Mouse (Mus musculus) thymus, postnatal 14 days (tissue): Measurements from ENCODE around the gene Pik3r3.

Experiments
- DNase-seq: peaks from one replicate; pipeline ENCODE4 v3.0.0; 2021

Gene Pik3r3

DNA sequence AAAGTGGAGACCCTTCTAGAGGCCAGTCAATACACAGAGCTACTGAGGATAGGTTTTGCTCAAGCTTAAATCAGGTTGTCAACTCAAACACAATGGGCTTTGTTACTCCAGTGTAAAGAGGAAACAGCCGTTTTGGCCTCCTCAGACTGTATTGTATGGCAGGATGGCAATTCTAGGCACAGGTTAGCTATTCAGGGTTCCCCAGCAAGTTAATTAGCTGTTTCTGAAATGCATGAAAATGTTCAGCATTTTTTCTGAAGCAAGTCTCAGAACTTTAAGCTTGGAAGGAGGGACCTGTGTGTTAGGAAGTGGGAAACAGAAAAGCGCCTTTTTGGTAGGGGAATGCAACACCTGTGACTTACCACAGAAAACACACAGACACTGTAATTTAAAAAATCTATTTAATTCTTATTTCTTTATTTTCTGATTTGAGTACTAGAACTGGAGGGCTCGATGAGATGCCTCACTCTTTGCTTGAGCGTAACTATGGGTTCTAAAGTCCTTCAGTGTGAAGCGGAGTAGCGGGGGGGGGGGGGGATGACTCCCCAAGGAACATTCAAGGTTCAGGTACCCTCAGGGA, 1.3 kb upstream of the Pik3r3 start:
- peak; percentile 21 for DNase-seq

DNA sequence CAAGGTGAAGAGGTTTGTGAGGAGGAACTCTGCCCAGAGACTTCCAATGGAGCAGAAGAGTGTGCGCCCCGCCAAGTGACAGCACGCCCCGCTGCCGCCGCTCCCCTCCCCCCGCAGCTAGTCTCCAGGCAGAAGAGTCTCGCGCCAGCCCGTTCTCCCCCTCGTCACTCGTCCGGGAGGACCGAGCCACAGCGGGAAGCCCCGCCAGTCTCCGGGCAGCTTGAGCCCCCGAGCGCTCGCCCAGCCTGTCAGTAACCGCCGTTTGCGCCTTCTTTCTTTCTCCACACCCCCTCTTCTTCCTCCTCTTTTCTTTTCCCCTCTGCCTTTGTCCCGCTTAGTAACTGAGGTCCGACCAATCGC, 658 bp upstream of the Pik3r3 start:
- DNase-seq, result no peak

DNA sequence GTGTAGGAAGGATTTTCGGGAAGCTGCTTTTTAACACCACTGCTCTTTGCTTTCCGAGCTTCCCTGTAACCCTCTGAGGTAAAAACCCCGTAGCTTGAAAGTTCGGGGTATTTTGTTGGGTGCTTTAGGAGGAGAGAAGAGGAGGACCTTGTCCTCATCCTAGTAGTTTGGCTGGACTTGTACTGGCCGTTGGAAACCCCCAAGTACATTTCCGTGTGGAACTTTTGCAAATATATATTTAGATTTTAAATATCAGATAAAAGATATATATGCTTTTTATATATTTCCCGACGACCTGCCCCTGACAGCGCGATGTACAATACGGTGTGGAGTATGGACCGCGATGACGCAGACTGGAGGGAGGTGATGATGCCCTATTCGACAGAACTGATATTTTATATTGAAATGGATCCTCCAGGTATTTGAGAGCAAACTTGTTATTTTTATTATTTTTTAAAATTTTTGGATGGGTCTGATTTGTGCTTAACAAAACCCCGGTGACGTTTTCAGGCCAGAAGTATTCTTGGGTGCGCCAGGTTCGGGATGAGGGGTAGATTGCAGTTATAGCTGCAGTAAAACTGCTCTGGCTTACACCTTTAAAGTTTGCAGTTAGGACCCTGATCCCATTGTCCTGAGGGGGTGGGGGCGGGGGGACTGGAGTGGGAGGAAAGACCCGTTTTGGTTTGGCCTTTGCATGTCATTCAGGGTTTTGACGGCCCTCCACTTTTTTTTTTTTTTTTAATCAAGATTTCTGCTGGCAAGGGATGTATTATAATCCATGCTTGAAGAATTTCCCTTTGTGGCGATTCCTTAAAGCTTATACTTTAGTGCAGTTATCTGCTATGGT, 801 bp downstream of the Pik3r3 start:
- peak; percentile 31 for DNase-seq

DNA sequence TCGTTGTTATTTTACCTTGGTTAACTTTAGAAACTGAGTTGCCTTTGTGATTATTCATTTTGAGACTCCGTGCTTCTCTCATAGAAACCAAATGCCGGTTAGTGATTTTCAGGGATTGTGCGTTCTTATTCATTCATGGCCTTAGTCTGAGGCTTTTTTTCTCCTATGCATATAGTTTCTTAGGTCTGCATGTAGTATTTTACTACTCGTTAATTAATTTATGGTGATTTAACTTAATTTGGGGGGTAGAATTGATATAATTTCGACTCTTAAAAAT, 1.4 kb downstream of the Pik3r3 start:
- DNase-seq, result no peak

DNA sequence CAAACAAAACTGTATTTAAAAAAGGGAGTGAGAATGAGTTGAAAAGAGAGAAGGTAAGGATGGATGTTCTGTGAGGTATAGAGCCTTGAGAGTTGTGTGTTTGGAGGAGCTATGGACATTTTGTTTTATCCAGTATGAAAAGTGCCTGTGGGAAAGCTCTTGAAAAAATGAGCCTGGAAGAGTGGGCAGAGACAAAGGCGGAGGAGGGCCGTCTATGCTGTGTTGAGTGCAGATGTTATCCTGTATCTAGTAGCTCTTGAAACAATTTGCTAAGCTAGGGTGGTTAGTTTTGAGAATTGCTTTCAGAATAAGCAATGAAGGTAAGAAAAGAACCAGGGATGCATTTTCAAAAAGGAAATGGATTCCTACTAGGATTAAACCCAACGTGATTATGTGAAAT, 22.0 kb downstream of the Pik3r3 start:
- no peak for DNase-seq

DNA sequence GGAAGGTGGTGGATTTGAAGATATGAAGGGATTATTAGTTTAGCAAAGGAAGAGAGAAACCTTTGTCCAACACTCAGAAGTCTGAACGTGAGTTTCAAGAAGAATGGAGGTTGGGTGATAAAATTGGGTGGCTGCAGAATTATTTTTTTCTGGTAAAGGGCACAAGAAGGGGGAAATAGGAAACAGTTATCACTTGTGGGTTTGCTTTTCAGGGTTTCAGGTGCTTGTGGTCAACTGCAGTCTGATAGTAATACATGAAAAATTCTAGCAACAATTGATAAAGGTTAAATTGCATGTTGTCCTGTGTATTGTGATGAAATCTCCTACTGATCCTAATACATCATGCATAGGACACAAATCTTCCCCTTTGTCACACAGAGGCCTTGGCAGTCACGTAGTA, 22.8 kb downstream of the Pik3r3 start:
- DNase-seq, result no peak

DNA sequence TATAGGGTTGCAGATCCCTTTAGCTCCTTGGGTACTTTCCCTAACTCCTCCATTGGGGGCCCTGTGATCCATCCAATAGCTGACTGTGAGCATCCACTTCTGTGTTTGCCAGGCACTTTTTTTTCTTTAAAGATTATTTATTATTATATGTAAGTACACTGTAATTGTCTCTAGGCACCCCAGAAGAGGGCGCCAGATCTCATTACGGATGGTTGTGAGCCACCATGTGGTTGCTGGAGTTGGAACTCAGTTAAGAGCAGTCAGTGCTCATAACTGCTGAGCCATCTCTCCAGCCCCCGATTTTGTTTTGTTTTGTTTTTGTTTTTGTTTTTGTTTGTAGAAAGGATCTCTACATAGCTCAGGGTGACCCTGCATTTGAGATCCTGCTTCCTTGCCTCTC, 24.5 kb downstream of the Pik3r3 start:
- peak; percentile 72 for DNase-seq

DNA sequence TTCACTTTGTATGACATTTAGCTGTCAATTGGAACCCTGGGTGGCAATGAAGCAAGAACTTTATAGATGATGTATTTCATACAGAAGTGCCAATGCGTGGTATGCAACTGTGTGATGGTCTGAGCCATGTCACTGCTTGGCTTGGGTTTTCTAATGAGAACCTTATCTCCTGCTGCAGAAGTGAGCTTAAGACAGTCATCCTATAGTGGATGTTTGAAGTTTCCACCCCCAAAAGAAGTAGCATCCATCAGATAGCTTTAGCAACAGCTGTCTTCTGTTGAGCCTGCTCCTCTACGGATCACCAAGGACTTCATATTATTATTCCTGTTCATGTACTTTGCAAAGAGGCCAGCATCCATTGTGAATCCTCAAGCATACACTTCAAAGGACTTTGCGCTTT, 28.6 kb downstream of the Pik3r3 start:
- DNase-seq, result no peak

DNA sequence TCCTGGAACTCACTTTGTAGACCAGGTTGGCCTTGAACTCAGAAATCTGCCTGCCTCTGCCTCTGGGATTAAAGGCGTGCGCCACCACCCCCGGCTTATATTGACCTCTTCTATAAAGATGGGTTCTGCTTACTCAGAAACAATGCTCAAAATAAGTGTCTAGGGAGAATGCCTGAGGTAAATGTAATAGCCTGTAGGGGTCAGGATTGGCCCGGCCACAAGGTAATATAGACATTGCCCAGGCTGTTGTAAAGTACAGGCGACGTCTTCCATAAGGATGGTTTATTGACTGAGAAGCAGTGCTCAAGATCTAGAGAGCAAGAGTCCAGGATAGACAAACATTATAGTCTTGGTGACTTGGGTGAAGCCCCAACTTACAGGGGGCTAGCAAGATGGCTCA, 46.8 kb downstream of the Pik3r3 start:
- DNase-seq, result no peak

DNA sequence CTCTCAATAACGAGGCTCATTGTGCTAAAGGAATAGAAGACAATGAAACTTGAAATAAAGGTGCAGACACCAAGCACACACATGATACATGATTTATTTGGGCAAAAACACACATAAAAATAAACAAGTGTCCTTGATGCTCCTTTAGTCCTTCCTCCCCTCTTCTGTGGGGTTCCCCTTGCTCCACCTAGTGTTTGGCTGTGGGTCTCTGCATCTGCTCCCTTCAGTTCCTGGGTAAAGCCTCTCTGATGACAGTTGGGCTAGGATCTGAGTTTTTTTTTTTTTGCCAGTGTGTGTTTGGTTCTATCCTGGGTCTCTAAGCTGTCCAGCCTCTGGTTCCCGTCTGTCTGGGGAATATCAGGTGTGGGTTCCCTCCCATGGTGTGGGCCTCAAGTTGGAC, 60.8 kb downstream of the Pik3r3 start:
- peak; percentile 16 for DNase-seq

DNA sequence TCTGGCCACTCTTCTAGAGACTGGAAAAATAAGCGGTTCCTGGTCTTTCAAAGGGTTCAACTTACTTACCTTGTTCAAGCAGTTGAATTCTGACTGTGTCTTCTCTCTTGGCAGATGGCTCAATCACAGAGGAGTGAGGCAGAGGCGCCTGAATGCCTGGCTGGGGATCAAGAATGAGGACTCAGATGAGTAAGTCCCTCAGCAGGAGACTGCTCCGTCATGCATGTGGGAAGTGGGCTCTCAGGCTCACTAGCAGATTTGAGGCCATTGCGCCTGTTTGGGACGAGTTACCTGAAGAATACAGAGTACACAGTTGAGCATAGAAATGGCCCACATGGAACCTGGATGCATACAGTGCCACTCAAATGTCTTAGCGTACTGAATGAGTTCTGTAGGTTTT, 70.1 kb downstream of the Pik3r3 start:
- DNase-seq, result no peak

DNA sequence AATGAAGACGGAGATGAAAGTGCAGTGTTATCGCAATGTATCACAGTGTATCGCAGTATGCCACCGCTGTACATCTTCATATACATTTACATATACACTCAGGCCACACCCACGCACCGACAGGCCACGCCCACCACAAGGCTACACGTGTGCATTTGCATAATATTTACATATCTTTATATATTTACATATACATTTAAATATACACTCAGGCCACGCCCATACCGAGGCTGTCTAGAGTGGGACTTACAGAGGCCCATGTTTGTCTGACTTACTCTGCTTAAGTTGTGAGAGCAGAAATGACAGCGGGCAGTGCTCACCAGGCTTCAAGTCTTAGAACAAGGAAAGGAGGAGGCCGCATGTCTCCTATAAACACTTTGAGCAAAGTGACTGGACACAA, 71.9 kb downstream of the Pik3r3 start:
- no peak for DNase-seq

DNA sequence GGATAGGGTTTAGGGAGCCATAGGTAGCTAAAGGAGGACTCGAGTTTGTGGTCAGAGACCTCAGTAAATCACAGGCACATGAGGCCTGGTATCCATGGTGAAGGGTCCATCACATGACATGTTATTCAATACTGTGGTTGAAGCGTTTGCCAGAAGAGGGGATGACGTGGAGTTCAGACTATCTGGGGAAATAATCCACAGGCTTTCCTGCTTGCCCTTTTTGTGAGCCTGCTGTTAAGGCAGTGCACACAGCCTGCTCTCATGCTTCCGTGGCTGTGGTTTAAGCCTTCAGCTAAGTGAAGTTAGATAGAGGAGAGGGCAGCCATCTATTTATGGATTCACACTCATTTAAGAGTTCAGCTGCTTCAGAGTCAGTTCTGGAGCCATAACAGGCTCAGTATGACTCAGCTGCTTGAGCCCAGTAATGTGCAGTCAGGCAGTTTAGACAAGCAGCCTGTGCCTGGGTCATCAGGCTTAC, 79.5 kb downstream of the Pik3r3 start:
- DNase-seq, result no peak

DNA sequence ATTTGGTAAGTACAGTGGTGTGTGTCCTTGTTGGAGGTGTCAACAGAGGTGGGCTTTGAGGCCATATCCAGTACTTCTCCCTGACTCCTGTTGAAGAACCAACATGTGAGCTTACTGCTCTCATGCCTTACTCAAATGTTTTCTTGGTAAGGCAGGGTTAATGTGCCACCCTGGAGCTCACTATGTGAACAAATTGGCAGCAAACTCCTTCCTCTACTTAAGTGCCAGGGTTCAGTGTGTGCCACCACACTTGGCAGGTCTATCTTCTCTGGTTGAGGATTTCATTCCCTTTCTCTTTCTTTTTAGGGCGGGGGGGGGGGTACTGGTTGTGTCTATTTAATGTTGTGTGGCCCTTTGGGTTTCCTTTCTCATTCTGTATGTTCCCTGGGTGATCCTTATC, 83.1 kb downstream of the Pik3r3 start:
- no peak for DNase-seq

DNA sequence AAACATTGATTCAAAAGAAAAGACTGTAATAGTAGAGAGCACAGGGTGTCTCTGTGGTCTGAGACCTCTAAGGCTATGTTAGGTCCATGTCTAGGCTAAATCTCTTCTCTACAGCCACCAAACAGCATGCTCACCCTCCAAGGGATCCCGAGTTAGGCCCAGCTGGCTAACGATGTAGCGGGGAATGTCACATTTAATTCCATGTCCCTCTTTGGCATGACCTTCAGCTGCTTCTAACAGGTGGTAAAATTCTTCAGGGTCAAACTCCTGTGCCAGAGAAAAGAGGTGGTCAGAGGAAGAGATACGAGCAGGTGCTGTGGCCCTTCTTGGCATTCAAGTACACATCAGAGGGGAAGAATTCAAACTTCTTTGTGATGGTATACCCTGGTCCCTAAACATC, 96.2 kb downstream of the Pik3r3 start:
- no peak for DNase-seq

DNA sequence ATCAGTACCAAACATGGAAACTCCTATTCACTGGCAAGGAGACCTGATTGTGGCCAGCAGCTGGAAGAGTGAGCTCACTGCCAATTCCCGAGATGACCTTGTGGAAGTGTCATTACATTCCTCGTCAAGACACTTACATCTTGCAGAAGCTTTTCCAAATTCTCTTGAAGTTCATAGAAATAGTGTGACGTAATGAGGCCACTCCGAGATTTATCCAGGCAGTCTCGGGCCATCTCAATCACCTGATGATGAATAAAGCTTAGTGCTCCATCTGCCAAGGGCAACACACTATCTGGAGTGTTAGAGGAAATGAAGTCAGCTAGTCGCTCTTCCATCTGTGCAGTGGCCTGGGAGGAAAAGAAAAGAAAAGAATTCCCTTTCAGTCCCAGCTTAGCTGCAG, 100.7 kb downstream of the Pik3r3 start:
- DNase-seq, result no peak

DNA sequence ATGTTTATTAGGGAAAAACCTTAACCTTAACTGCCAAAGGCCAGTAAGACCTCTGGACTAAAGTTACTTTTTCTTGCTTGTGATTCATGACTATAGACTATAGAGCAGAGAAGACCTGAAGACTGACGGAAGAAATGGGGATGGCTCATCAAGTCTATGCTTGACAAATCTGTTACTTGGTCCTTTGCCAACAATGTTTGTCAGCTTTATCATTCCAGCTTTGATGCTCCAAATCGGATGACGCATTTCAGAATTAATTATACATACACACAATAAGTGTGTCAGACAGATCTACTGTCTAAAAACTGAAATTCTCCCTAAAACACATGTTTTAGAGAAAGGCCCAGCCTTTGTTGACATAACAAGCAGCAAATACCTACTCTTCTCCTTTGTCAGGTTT, 107.8 kb downstream of the Pik3r3 start:
- DNase-seq, result no peak

DNA sequence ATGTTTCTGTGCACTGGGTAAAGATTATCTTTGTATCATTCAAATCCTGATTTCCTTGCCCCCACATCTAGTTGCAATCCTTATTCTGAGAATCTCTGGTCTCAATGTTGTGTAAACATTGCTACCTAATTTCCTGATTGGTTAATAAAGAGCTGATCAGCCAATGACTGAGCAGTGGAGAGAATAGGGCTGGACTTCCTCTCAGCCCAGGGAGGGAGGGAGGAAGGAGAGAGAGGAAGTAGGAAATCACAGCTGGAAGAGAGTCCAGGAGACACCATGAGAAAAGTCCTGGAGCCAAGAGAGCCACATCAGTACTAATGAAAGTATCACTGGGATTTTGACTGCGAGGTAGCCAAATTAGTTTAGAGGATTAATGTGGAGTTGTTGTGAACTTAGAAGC, 114.9 kb downstream of the Pik3r3 start:
- no peak for DNase-seq

DNA sequence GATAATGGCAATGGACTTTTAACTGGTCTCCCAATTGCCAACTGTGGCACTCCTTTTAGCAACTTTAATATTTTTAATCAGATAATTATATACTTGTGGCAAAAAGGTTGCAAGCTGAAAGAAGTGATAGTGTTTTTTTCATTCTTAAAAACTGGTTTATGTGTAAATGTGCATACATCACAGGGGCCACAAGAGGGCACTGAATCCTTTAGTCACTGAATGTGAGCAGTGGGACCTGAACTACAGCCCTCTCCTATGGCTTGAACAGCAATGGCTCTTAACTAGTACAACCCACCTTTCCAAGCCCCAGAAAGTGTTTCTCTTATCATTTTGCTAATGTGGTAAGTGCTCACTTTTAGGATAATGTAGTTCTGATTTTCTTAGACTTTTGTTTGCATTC, 120.7 kb downstream of the Pik3r3 start:
- peak; percentile 56 for DNase-seq

DNA sequence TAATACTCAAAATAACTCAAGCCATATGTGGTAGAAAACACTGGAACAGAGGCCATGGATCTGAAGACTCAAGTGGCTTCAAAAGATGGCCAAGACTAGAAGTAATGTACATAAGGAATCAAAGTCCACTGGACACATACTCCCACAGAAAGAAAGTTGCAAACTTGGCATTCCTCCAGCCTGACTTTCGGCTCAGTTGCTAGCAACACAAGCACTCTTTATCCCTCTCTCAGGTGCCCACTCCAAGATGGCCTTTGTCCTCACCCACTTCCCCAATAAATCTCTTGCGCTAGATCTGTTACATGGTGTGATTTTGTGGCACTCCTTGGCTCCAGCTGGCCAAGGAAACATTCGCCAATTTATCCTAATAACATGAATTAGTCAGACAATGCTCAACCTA, 131.1 kb downstream of the Pik3r3 start:
- no peak for DNase-seq
